Mouse (Mus musculus): Measurements from ENCODE around the gene Tmem211.

Tmem211 gene

GRCm38 (mm10) chr5:113280138-113280856 lies 53.6 kb downstream of the Tmem211 start:
- DNase-seq: no peak

GRCm38 (mm10) chr5:113281557-113281956 lies 54.8 kb downstream of the Tmem211 start:
- DNase-seq: no peak

GRCm38 (mm10) chr5:113283726-113284125 lies 57.0 kb downstream of the Tmem211 start:
- no peak for DNase-seq

GRCm38 (mm10) chr5:113285541-113285940 lies 58.8 kb downstream of the Tmem211 start:
- DNase-seq: no peak

GRCm38 (mm10) chr5:113286048-113286447 lies 59.3 kb downstream of the Tmem211 start:
- no peak for DNase-seq

- DNase-seq: peak; percentile 38 to 47
Observed at GRCm38 (mm10) chr5:113286591-113287520, 60.1 kb downstream of the Tmem211 start.

GRCm38 (mm10) chr5:113287762-113288161 lies 61.1 kb downstream of the Tmem211 start:
- DNase-seq: no peak

GRCm38 (mm10) chr5:113288490-113288889 lies 61.8 kb downstream of the Tmem211 start:
- no peak for DNase-seq
